Mouse (Mus musculus) adrenal gland, postnatal 14 days (tissue): ENCODE measurements around the gene Snrpe. TPM values are rescaled to one million over a fixed set of nuclear protein-coding genes. Genes with fewer than 3 reads are reported as not detected.

Source experiments
- total RNA-seq: library from RNA; stranded (reverse); gene quantifications from 2 replicates; pipeline ENCODE4 v1.2.3, GENCODE M21; 2021

Snrpe gene
- total RNA-seq, 1 experiment from 2014 or later, result 119 TPM

Other genes with a start within 250 kb of the Snrpe start
- gene Etnk2, start 246.7 kb downstream of the Snrpe start, total RNA-seq, result 7.6 and 28.3 TPM in 2 replicates
- gene Sox13, start 185.9 kb downstream of the Snrpe start, total RNA-seq, result 19.3 and 20.0 TPM in 2 replicates
- 8.0 and 10.9 TPM in 2 replicates for gene Zbed6, start 50.6 kb upstream of the Snrpe start, total RNA-seq
- 36.0 and 37.9 TPM in 2 replicates for gene Gm38394, start 51.0 kb upstream of the Snrpe start, total RNA-seq
- 0.82 and 7.1 TPM in 2 replicates for gene Lax1, start 79.8 kb upstream of the Snrpe start, total RNA-seq
- 36.6 and 36.7 TPM in 2 replicates for gene Atp2b4, start 190.8 kb upstream of the Snrpe start, total RNA-seq